Mouse (Mus musculus): ENCODE data around the gene Abt1. TPM values are rescaled to one million over a fixed set of nuclear protein-coding genes. Genes with fewer than 3 reads are reported as not detected.

Gene Abt1
- polyA plus RNA-seq, 1 experiment, result 4.7 TPM

DNA sequence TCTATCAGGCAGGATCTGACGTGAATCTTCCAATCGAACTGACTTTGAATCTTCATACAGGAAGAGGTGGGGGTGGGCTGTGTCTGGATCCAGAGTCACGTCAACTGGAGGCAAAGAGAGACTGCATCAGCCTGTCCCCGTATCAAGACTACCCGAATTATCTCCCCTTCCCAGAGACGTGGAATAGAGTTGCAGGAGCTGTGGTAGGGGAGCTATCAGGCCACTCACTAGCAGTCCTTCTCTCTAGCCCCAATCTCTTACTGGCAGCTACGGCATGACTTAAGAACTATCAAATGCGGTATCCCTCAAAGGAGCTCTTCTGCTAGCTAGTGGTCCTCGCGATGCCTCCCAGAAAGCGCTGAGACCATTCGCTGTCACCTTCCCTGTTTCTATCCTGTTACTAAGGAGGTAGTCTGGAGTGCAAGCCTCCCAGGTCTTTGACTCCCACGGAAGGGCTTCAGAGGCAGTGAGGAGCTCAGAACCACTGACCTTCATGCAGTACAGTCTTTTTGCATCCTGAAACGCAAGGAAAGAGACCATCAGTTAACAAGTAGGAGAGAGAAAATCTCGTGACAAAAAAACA is 35.7 kb upstream of the Abt1 start:
- H3K4me3 ChIP-seq (ENCODE audit: insufficient read depth, low read length), result no peak overlapping the region
- TF ChIP-seq CTCF (IDR thresholded peaks at IDR 0.05; ENCODE audit: borderline replicate concordance, insufficient read depth, low read length) (no peak), POLR2A (IDR thresholded peaks at IDR 0.05; ENCODE audit: low read depth, low read length) (no peak)

DNA sequence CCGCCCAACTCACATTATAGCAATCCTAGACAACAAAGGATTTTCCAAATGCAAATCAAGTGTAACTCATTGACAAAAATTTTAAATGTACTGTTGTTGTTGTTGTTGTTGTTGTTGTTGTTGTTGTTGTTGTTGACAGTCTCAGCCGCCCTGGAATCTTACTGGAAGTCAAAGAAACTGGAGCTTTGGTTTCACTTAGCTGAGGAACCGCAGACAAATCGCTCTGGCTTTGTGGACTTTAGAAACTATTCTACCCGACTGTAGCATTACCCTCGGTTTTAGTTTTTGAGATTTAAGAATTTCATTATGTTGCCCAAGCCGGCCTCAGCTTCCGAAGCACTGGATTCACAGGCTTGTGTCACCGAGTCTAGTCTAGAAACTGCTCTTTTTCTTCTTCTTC is 30.3 kb upstream of the Abt1 start:
- TF ChIP-seq POLR2A (IDR thresholded peaks at IDR 0.05; ENCODE audit: low read depth, low read length) (no peak), CTCF (IDR thresholded peaks at IDR 0.05; ENCODE audit: borderline replicate concordance, insufficient read depth, low read length) (no peak)
- Histone ChIP-seq H3K4me3 (ENCODE audit: insufficient read depth, low read length) (peak overlapping the region; percentile 78), H3K27ac (ENCODE audit: insufficient read depth, low read length) (peak overlapping the region; percentile 45), H3K4me1 (ENCODE audit: control insufficient read depth, insufficient read depth, low read length) (peaks cover 3% of the 10 kb centered on the region; the same call in 1 of the 2 replicates)

More for the DNA sequence above, 35.7 kb upstream of the Abt1 start:
- no peak overlapping the region for H3K27ac ChIP-seq (ENCODE audit: insufficient read depth, low read length)
- no peaks in the 10 kb centered on the region for H3K4me1 ChIP-seq (ENCODE audit: control insufficient read depth, insufficient read depth, low read length)

- peak; percentile 43; the same call in 1 of the 2 replicates for TF ChIP-seq POLR2A (IDR thresholded peaks at IDR 0.05; ENCODE audit: low read depth, low read length)
- TF ChIP-seq CTCF (IDR thresholded peaks at IDR 0.05; ENCODE audit: borderline replicate concordance, insufficient read depth, low read length), result no peak
- peak overlapping the region; percentile 45 for H3K27ac ChIP-seq (ENCODE audit: insufficient read depth, low read length)
- H3K4me3 ChIP-seq (ENCODE audit: insufficient read depth, low read length), result peak overlapping the region; percentile 78
- peaks cover 3% of the 10 kb centered on the region; the same call in 1 of the 2 replicates for H3K4me1 ChIP-seq (ENCODE audit: control insufficient read depth, insufficient read depth, low read length)
These were observed 29.7 kb upstream of the Abt1 start for GRCm38 (mm10) chr13:23453362-23453862.

DNA sequence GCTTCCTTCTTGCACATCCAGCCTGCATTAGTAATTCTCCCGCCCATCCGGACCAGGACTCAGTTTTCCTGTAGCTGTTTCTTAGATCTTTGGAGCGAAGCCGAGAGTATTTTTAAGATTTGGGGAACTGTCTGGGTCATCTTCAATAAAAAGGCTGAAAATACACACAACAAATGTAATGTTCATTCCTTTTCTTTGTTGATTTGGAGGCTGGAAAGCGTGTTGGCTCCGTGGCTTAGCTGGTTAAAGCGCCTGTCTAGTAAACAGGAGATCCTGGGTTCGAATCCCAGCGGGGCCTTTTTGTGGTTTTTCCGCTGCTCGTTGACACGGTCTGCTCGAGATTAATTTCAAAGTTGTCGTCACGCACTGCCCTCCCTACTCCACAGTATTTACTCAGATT is 26.7 kb upstream of the Abt1 start:
- Histone ChIP-seq H3K4me1 (ENCODE audit: control insufficient read depth, insufficient read depth, low read length) (peaks cover 3% of the 10 kb centered on the region; the same call in 1 of the 2 replicates), H3K4me3 (ENCODE audit: insufficient read depth, low read length) (peak overlapping the region; percentile 87), H3K27ac (ENCODE audit: insufficient read depth, low read length) (no peak overlapping the region)
- TF ChIP-seq CTCF (IDR thresholded peaks at IDR 0.05; ENCODE audit: borderline replicate concordance, insufficient read depth, low read length) (no peak), POLR2A (IDR thresholded peaks at IDR 0.05; ENCODE audit: low read depth, low read length) (no peak)

DNA sequence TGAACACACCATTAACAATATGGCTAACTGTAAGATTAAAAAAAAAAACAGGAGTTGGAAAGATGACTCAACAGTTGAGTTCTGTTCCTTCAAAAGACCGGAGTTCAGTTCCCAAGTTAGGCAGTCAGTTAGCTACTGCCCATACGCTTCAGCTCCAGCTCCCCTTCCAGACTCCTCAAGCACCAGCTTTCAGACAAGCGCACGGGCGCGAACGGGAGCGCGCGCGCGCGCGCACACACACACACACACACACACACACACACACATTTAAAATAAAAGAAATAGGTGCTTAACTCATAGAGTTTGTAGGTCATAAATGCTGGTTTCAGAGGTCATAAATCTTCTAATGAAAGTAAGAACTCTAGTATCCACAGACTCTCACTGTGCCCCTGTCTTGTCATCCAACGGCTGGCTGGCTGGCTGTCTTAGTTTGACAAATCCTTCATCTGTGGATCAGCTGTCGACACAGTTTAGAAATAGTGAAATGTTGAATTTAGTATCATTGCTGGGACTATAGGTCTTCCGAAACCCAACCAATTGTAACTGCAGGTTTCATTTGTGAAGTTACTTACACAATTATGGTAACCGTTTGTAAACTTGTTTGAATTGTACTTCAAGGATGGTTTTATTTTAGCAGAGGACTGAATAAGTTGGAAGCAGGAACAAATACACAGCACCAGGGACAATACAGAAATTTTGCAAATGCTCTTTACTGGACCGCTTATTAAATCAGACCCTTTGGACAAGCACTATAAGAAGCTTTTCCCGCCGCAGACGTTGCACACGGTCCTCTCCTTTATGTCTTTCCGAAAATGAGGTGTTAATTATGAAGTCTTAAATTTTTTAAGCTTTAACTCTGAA is 25.8 kb upstream of the Abt1 start:
- Histone ChIP-seq H3K4me1 (ENCODE audit: control insufficient read depth, insufficient read depth, low read length) (peaks cover 4% of the 10 kb centered on the region; the same call in 1 of the 2 replicates), H3K27ac (ENCODE audit: insufficient read depth, low read length) (no peak overlapping the region), H3K4me3 (ENCODE audit: insufficient read depth, low read length) (peak overlapping the region; percentile 87)
- TF ChIP-seq CTCF (IDR thresholded peaks at IDR 0.05; ENCODE audit: borderline replicate concordance, insufficient read depth, low read length) (no peak), POLR2A (IDR thresholded peaks at IDR 0.05; ENCODE audit: low read depth, low read length) (no peak)

DNA sequence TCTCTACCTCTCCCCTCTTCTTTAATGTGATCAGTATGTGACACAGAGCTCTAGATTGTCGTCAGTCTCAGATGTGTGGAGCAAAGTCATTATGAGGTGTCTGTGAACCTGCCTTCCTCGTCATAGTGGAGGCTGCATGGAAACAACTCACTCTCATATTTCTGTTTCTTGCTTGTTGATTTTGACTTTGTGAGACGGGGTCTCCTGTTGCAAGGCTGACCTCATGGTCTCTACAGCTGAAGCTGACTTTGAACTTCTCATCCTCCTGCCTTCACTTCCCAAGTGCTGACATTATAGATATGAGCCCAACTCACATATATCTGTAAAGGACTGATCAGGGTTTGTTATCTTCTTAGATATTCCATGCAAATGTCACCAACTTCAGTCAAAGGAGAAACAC is 25.1 kb upstream of the Abt1 start:
- TF ChIP-seq CTCF (IDR thresholded peaks at IDR 0.05; ENCODE audit: borderline replicate concordance, insufficient read depth, low read length) (no peak), POLR2A (IDR thresholded peaks at IDR 0.05; ENCODE audit: low read depth, low read length) (no peak)

GRCm38 (mm10) chr13:23446498-23446952 is 22.9 kb upstream of the Abt1 start:
- Histone ChIP-seq H3K4me3 (ENCODE audit: insufficient read depth, low read length) (peak overlapping the region; percentile 78), H3K27ac (ENCODE audit: insufficient read depth, low read length) (peak overlapping the region; percentile 48), H3K4me1 (ENCODE audit: control insufficient read depth, insufficient read depth, low read length) (peaks cover 7% of the 10 kb centered on the region)
- TF ChIP-seq POLR2A (IDR thresholded peaks at IDR 0.05; ENCODE audit: low read depth, low read length), result no peak
- TF ChIP-seq CTCF (IDR thresholded peaks at IDR 0.05; ENCODE audit: borderline replicate concordance, insufficient read depth, low read length), result no peak

More for the DNA sequence above, 25.1 kb upstream of the Abt1 start:
- Histone ChIP-seq H3K4me3 (ENCODE audit: insufficient read depth, low read length) (no peak overlapping the region), H3K4me1 (ENCODE audit: control insufficient read depth, insufficient read depth, low read length) (peaks cover 7% of the 10 kb centered on the region; the same call in 1 of the 2 replicates), H3K27ac (ENCODE audit: insufficient read depth, low read length) (no peak overlapping the region)

DNA sequence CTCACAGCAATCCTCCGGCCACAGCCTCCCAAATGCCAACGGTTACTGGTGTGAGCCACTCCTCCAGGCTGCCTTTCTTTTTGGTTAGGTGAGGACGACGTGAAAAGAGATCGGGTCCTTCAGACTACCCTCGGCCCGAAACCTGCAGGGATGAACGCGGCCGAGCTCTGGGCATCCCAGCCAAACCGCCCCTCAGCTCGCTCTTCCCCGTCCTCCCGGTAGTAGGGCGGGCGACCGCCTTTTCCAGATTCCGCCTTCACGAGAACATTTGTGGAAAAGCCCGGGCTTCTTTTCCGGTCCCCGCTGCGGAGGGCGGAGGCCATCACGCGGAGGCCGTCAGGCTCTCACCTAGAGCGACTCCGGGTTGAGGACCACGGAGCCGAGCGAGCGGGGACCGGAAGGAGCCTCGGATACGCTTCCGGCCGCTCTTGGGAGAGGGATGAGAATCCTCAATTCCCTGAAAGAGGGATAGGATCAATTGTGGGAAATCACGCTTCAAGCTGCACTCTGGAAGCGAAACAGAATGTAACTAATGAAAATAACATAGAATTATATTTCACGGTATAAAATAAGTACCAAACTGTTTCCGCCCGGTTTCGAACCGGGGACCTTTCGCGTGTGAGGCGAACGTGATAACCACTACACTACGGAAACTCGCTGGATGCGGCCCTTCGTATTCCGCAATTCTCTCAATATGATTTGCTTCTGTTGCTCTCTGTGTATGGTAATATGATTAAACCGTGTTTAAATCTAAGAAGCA is 22.1 kb upstream of the Abt1 start:
- Histone ChIP-seq H3K4me1 (ENCODE audit: control insufficient read depth, insufficient read depth, low read length) (peaks cover 4% of the 10 kb centered on the region), H3K27ac (ENCODE audit: insufficient read depth, low read length) (peak overlapping the region; percentile 95), H3K4me3 (ENCODE audit: insufficient read depth, low read length) (peak overlapping the region; percentile 75)
- peak; percentile 61 for TF ChIP-seq POLR2A (IDR thresholded peaks at IDR 0.05; ENCODE audit: low read depth, low read length)
- TF ChIP-seq CTCF (IDR thresholded peaks at IDR 0.05; ENCODE audit: borderline replicate concordance, insufficient read depth, low read length), result no peak

GRCm38 (mm10) chr13:23445156-23445555 is 21.5 kb upstream of the Abt1 start:
- H3K27ac ChIP-seq (ENCODE audit: insufficient read depth, low read length), result peak overlapping the region; percentile 95

More at GRCm38 (mm10) chr13:23445156-23445555, 21.5 kb upstream of the Abt1 start:
- H3K4me3 ChIP-seq (ENCODE audit: insufficient read depth, low read length), result peak overlapping the region; percentile 75
- TF ChIP-seq POLR2A (IDR thresholded peaks at IDR 0.05; ENCODE audit: low read depth, low read length) (no peak), CTCF (IDR thresholded peaks at IDR 0.05; ENCODE audit: borderline replicate concordance, insufficient read depth, low read length) (no peak)
- H3K4me1 ChIP-seq (ENCODE audit: control insufficient read depth, insufficient read depth, low read length), result peaks cover 4% of the 10 kb centered on the region

Measured in embryonic fibroblast, embryonic 13.5 days (primary cell).